12 mouse cellular contexts compared by ENCODE assay signal in genomic region chr17:44612641-44613040, GRCm38 (mm10).
A peak's percentile ranks its signal among the peaks of the same experiment; 100 is the strongest.
DNase-seq lines count a peak whose midpoint lies in the region; ATAC-seq and TF ChIP-seq lines count a peak whose summit lies in the region.
"Had no signal": no experiment of that assay in that cellular context is flagged by ENCODE, and none has a peak within 500 bp of the region (broad histone marks: within the 10 kb centered on the region; RNA-seq: fewer than 3 reads in every experiment).

No protein-coding gene starts in this region.

- no peak for TF ChIP-seq EP300 in stomach, postnatal 0 days (optimal IDR thresholded peaks at IDR 0.05)

- no peaks in the 10 kb centered on the region for H3K9me3 ChIP-seq in forebrain, embryonic 11.5 days (ENCODE audit: control insufficient read depth, low read length)
- no peaks in the 10 kb centered on the region for H3K9me3 ChIP-seq in stomach, postnatal 0 days (ENCODE audit: control insufficient read depth, low read length)
- H3K9me3 ChIP-seq in liver, embryonic 12.5 days (replicated peaks), result no peaks in the 10 kb centered on the region
- H3K9me3 ChIP-seq: hindbrain, embryonic 12.5 days; liver, embryonic 15.5 days had no signal

- H3K36me3 ChIP-seq in forebrain, embryonic 11.5 days (ENCODE audit: control insufficient read depth, insufficient read depth, low read length), result no peaks in the 10 kb centered on the region
- no peaks in the 10 kb centered on the region for H3K36me3 ChIP-seq in stomach, postnatal 0 days (ENCODE audit: control insufficient read depth, insufficient read depth, low read length)
- no peaks in the 10 kb centered on the region for H3K36me3 ChIP-seq in liver, embryonic 12.5 days
- H3K36me3 ChIP-seq: hindbrain, embryonic 12.5 days; liver, embryonic 15.5 days had no signal

- peaks cover 6% of the 10 kb centered on the region; the same call in 1 of the 2 replicates for H3K4me1 ChIP-seq in forebrain, embryonic 11.5 days (replicated peaks; ENCODE audit: control insufficient read depth, insufficient read depth, low read length)
- no peaks in the 10 kb centered on the region for H3K4me1 ChIP-seq in stomach, postnatal 0 days (replicated peaks; ENCODE audit: control insufficient read depth, insufficient read depth)
- peaks cover 13% of the 10 kb centered on the region for H3K4me1 ChIP-seq in liver, embryonic 12.5 days
- H3K4me1 ChIP-seq: liver, embryonic 15.5 days had no signal

- H3K4me3 ChIP-seq in forebrain, embryonic 11.5 days (ENCODE audit: low read depth, low read length), result no peak overlapping the region
- H3K4me3 ChIP-seq in stomach, postnatal 0 days (ENCODE audit: low read depth, low read length), result no peak overlapping the region
- no peak overlapping the region for H3K4me3 ChIP-seq in liver, embryonic 12.5 days
- H3K4me3 ChIP-seq: hindbrain, embryonic 12.5 days; liver, embryonic 15.5 days had no signal

- ATAC-seq in forebrain, embryonic 11.5 days (replicated peaks; ENCODE audit: low FRiP score), result no peak
- no peak for ATAC-seq in stomach, postnatal 0 days (ENCODE audit: low FRiP score, low TSS enrichment)
- ATAC-seq in liver, embryonic 12.5 days, result no peak
- ATAC-seq: intestine, embryonic 16.5 days had no signal

- H3K27me3 ChIP-seq in forebrain, embryonic 11.5 days (ENCODE audit: control insufficient read depth, insufficient read depth, low read length), result no peaks in the 10 kb centered on the region
- no peaks in the 10 kb centered on the region for H3K27me3 ChIP-seq in stomach, postnatal 0 days (ENCODE audit: control insufficient read depth, insufficient read depth, low read length)
- no peaks in the 10 kb centered on the region for H3K27me3 ChIP-seq in liver, embryonic 12.5 days (replicated peaks)

- peak; percentile 28 for DNase-seq in kidney, adult 9 months
- DNase-seq in kidney, adult 8-10 months, result no peak
- peak; percentile 48 for DNase-seq in testis, postnatal 10 days (ENCODE audit: low spot score)
- DNase-seq in testis, postnatal 14 days (ENCODE audit: low spot score), result no peak
- DNase-seq in embryo, embryonic 9.5 days (ENCODE audit: extremely low spot score), result peak; percentile 47
- DNase-seq in forebrain, embryonic 11.5 days (ENCODE audit: low spot score), result no peak
- no peak for DNase-seq in stomach, postnatal 0 days (ENCODE audit: low spot score)

- H3K4me2 ChIP-seq in forebrain, embryonic 11.5 days (ENCODE audit: low read depth, low read length, severe bottlenecking), result no peak overlapping the region
- H3K4me2 ChIP-seq in stomach, postnatal 0 days (replicated peaks; ENCODE audit: low read depth), result no peak overlapping the region
- no peak overlapping the region for H3K4me2 ChIP-seq in liver, embryonic 12.5 days
- H3K4me2 ChIP-seq: hindbrain, embryonic 12.5 days; liver, embryonic 15.5 days had no signal

- H3K27ac ChIP-seq in forebrain, embryonic 11.5 days (ENCODE audit: low read depth, low read length), result no peak overlapping the region
- no peak overlapping the region for H3K27ac ChIP-seq in stomach, postnatal 0 days (replicated peaks)
- no peak overlapping the region for H3K27ac ChIP-seq in liver, embryonic 12.5 days
- H3K27ac ChIP-seq: hindbrain, embryonic 12.5 days; liver, embryonic 15.5 days; macrophage had no signal

- H3K9ac ChIP-seq in forebrain, embryonic 11.5 days (ENCODE audit: low read length), result no peak overlapping the region
- H3K9ac ChIP-seq in stomach, postnatal 0 days (ENCODE audit: low read length), result no peak overlapping the region
- H3K9ac ChIP-seq in liver, embryonic 12.5 days, result no peak overlapping the region
- H3K9ac ChIP-seq: hindbrain, embryonic 12.5 days; liver, embryonic 15.5 days had no signal

- 66% methylated on average over 8 of the region's 8 CpGs for WGBS in forebrain, embryonic 11.5 days
- WGBS in stomach, postnatal 0 days, result 44% methylated on average over 8 of the region's 8 CpGs
- WGBS in liver, embryonic 12.5 days (ENCODE audit: insufficient replicate concordance), result 50% methylated on average over 8 of the region's 8 CpGs

- no peak for TF ChIP-seq CTCF in stomach, postnatal 0 days (IDR thresholded peaks at IDR 0.05; ENCODE audit: low read depth)

Comparison
In these comparisons a context has a peak if more than half of its experiments do, and no peak if none do; other contexts are left out.
1. DNase-seq: peak in kidney, adult 9 months (single experiment), testis, postnatal 10 days (single experiment) and embryo, embryonic 9.5 days (single experiment); none in kidney, adult 8-10 months (0 of 2), testis, postnatal 14 days (single experiment), forebrain, embryonic 11.5 days (single experiment) and stomach, postnatal 0 days (single experiment).